Mouse (Mus musculus): ENCODE data around the gene Cwc22. TPM values are rescaled to one million over a fixed set of nuclear protein-coding genes. Genes with fewer than 3 reads are reported as not detected.
A peak's percentile ranks its signal among the peaks of the same experiment; 100 is the strongest.

Gene Cwc22
- polyA plus RNA-seq, 1 experiment from 2014 or later, result 33.0 TPM

GRCm38 (mm10) chr2:77961256-77961655 is 15.1 kb upstream of the Cwc22 start:
- H3K4me3 ChIP-seq, result no peak overlapping the region
- no peak overlapping the region for H3K27ac ChIP-seq
- no peak for ATAC-seq (ENCODE audit: low FRiP score, low read depth)
- H3K27me3 ChIP-seq (replicated peaks), result no peaks in the 10 kb centered on the region
- H3K36me3 ChIP-seq, result no peaks in the 10 kb centered on the region
- H3K4me2 ChIP-seq (replicated peaks), result no peak overlapping the region
- WGBS, result 33% methylated on average over 1 of the region's 1 CpGs
- no peak overlapping the region for H3K9ac ChIP-seq
- H3K9me3 ChIP-seq, result no peaks in the 10 kb centered on the region
- H3K4me1 ChIP-seq, result no peaks in the 10 kb centered on the region

DNA sequence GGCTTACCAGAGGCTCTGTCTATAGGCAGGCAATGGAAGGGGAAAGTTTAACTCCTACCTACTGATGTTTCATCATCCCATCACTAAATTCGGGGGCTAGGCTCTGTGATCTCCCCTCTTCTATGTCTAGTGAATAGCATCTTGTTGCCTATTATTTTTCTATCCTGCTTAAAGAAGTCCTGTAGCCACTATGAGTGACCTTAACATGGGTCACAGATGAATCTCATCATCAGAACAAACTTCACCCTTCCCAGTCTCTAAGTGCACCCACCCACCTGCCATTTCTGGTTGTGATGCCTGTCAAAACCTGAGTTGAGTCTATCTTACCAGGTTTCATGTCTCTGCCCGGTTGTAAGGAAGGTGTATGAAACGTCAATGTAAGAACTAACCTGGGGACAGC is 14.5 kb upstream of the Cwc22 start:
- H3K4me3 ChIP-seq, result no peak overlapping the region
- H3K27me3 ChIP-seq (replicated peaks), result no peaks in the 10 kb centered on the region
- H3K4me1 ChIP-seq, result no peaks in the 10 kb centered on the region
- no peaks in the 10 kb centered on the region for H3K36me3 ChIP-seq
- no peak overlapping the region for H3K4me2 ChIP-seq (replicated peaks)
- no peaks in the 10 kb centered on the region for H3K9me3 ChIP-seq
- ATAC-seq (ENCODE audit: low FRiP score, low read depth), result no peak
- no peak overlapping the region for H3K27ac ChIP-seq
- WGBS, result 79% methylated on average over 3 of the region's 3 CpGs
- H3K9ac ChIP-seq, result no peak overlapping the region

GRCm38 (mm10) chr2:77959341-77959740 is 13.2 kb upstream of the Cwc22 start:
- Histone ChIP-seq H3K27ac (no peak overlapping the region), H3K4me2 (replicated peaks) (no peak overlapping the region), H3K9ac (no peak overlapping the region), H3K36me3 (no peaks in the 10 kb centered on the region), H3K27me3 (replicated peaks) (no peaks in the 10 kb centered on the region), H3K4me3 (no peak overlapping the region), H3K9me3 (no peaks in the 10 kb centered on the region), H3K4me1 (no peaks in the 10 kb centered on the region)
- no peak for ATAC-seq (ENCODE audit: low FRiP score, low read depth)
- 86% methylated on average over 1 of the region's 1 CpGs for WGBS

DNA sequence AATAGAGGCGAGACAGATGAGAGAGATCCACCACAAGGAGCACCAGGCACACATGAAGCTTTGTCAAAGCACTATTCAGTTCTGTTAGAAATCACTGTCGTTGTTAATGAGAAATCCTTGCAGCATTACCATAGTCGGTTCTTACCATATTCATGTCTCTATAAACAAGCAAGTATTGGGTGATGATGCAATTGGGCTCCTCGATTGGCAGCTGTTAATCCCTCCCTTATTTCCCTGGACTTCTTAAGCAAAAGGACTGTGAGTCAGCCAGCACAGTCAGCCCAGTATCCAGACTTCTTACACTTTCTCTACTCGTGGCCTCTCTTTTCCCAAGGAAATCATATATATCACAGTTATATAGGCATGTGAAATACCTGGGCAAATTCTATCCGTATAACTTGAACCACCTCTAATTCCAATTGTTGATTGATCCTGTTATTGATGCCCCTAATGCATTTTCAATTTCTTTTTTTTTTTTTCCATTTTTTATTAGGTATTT is 5.3 kb upstream of the Cwc22 start:
- no peaks in the 10 kb centered on the region for H3K27me3 ChIP-seq (replicated peaks)
- no peak overlapping the region for H3K4me3 ChIP-seq
- ATAC-seq (ENCODE audit: low FRiP score, low read depth), result no peak
- 89% methylated on average over 6 of the region's 6 CpGs for WGBS
- no peaks in the 10 kb centered on the region for H3K9me3 ChIP-seq
- no peak overlapping the region for H3K27ac ChIP-seq
- no peak overlapping the region for H3K4me2 ChIP-seq (replicated peaks)
- no peak overlapping the region for H3K9ac ChIP-seq
- no peaks in the 10 kb centered on the region for H3K36me3 ChIP-seq
- no peaks in the 10 kb centered on the region for H3K4me1 ChIP-seq

DNA sequence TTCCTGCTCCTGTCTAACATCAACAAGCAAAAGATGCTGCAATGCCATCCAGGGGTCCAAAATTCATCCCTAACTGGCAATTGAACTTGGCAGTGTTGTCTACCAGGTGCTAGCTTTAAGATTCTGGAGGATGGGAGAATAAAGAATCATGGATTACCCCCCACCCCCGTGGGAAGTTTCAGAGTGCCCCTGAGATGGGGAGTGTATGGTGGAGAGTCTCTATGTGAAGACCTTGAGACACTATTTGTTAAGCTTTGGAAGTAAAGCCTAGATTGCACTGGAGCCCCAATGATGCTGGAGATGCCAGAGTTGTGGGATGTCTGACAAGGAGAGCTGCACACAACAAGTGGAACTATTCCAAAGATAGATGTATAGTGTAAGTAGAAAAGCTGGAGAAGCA is 3.9 kb upstream of the Cwc22 start:
- H3K4me1 ChIP-seq, result peaks cover 3% of the 10 kb centered on the region; the same call in 1 of the 2 replicates
- no peak for ATAC-seq (ENCODE audit: low FRiP score, low read depth)
- H3K36me3 ChIP-seq, result no peaks in the 10 kb centered on the region
- WGBS, result 68% methylated on average over 1 of the region's 1 CpGs
- no peak overlapping the region for H3K9ac ChIP-seq
- no peaks in the 10 kb centered on the region for H3K27me3 ChIP-seq (replicated peaks)
- H3K9me3 ChIP-seq, result no peaks in the 10 kb centered on the region
- no peak overlapping the region for H3K27ac ChIP-seq
- H3K4me3 ChIP-seq, result no peak overlapping the region
- no peak overlapping the region for H3K4me2 ChIP-seq (replicated peaks)

GRCm38 (mm10) chr2:77949521-77949920 is 3.3 kb upstream of the Cwc22 start:
- Histone ChIP-seq H3K4me3 (no peak overlapping the region), H3K9me3 (no peaks in the 10 kb centered on the region), H3K36me3 (no peaks in the 10 kb centered on the region), H3K4me2 (replicated peaks) (no peak overlapping the region), H3K27ac (no peak overlapping the region), H3K27me3 (replicated peaks) (no peaks in the 10 kb centered on the region), H3K9ac (no peak overlapping the region), H3K4me1 (peaks cover 8% of the 10 kb centered on the region; the same call in 1 of the 2 replicates)
- WGBS, result 85% methylated on average over 1 of the region's 1 CpGs
- no peak for ATAC-seq (ENCODE audit: low FRiP score, low read depth)

- H3K27ac ChIP-seq, result no peak overlapping the region
- no peak for ATAC-seq (ENCODE audit: low FRiP score, low read depth)
- no peak overlapping the region for H3K4me3 ChIP-seq
- H3K27me3 ChIP-seq (replicated peaks), result no peaks in the 10 kb centered on the region
- H3K9me3 ChIP-seq, result no peaks in the 10 kb centered on the region
- H3K4me2 ChIP-seq (replicated peaks), result no peak overlapping the region
- no peaks in the 10 kb centered on the region for H3K36me3 ChIP-seq
- H3K4me1 ChIP-seq, result peaks cover 8% of the 10 kb centered on the region; the same call in 1 of the 2 replicates
- 92% methylated on average over 2 of the region's 2 CpGs for WGBS
- no peak overlapping the region for H3K9ac ChIP-seq
Observed at GRCm38 (mm10) chr2:77948921-77949320, 2.7 kb upstream of the Cwc22 start.

DNA sequence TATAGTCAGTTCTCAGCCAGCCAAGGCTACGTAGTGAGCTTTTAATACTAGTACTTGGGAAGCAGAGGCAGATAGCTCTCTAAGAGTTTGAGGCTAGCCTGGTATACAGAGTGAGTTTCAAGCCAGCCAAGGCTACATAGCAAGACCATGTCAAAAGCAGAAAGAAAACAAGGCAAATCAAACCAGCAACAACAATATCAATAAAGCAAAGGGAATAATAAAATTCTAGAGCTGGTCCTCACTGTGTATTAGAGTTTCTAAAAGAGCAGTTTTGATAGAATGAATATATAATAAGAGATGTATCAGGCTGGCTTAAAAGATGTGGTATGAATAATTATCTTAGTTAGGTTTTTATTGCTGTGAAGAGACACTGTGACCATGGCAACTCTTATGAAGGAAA is 2.0 kb upstream of the Cwc22 start:
- Histone ChIP-seq H3K4me2 (replicated peaks) (no peak overlapping the region), H3K9ac (no peak overlapping the region), H3K4me3 (no peak overlapping the region), H3K27me3 (replicated peaks) (no peaks in the 10 kb centered on the region), H3K9me3 (no peaks in the 10 kb centered on the region), H3K4me1 (peaks cover 8% of the 10 kb centered on the region; the same call in 1 of the 2 replicates), H3K27ac (no peak overlapping the region), H3K36me3 (no peaks in the 10 kb centered on the region)
- no peak for ATAC-seq (ENCODE audit: low FRiP score, low read depth)
- 79% methylated on average over 1 of the region's 1 CpGs for whole genome bisulfite sequencing

DNA sequence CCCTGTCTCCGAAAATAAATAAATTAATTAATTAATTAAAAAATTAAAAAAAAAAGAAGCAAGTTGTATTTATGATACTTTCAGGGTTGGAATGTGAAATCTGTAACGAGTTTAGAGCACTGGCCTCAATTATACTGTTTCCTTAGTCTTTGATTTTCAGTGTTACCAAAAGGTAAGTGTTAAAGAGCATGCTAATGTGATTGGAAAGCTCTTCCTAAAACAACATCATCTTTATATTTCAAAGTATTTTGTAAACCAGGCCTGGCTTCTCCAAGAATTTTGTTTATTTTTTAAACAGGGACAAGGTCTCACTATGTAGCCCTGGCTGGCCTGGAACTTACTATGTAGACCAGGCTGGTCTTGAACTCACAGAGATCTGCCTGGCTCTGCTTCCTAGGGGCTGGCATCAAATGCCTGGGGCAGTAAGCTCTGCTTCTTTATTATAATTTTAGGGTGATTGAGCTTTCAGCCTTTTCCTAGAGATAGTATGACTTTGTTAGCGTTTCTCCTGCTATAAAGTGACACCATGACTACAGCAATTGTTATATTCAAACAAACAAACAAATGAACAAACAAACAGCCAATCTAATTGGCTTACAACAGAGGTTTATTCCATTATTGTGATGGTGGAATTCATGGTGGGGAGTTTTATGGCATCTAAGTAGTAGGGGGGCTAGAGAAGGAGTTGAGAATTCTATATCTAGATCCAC is 1.1 kb upstream of the Cwc22 start:
- 72% methylated on average over 3 of the region's 3 CpGs for WGBS
- no peak for ATAC-seq (ENCODE audit: low FRiP score, low read depth)
- H3K36me3 ChIP-seq, result no peaks in the 10 kb centered on the region
- H3K4me1 ChIP-seq, result peaks cover 8% of the 10 kb centered on the region; the same call in 1 of the 2 replicates
- no peak overlapping the region for H3K4me2 ChIP-seq (replicated peaks)
- H3K4me3 ChIP-seq, result no peak overlapping the region
- no peak overlapping the region for H3K9ac ChIP-seq
- H3K27me3 ChIP-seq (replicated peaks), result no peaks in the 10 kb centered on the region
- H3K9me3 ChIP-seq, result no peaks in the 10 kb centered on the region
- H3K27ac ChIP-seq, result no peak overlapping the region

- Histone ChIP-seq H3K9ac (peak overlapping the region; percentile 88), H3K27me3 (replicated peaks) (no peaks in the 10 kb centered on the region), H3K27ac (no peak overlapping the region), H3K9me3 (no peaks in the 10 kb centered on the region), H3K4me3 (peak overlapping the region; percentile 78), H3K4me2 (replicated peaks) (peak overlapping the region; percentile 84), H3K36me3 (no peaks in the 10 kb centered on the region), H3K4me1 (peaks cover 8% of the 10 kb centered on the region; the same call in 1 of the 2 replicates)
- 51% methylated on average over 8 of the region's 8 CpGs for WGBS
- no peak for ATAC-seq (ENCODE audit: low FRiP score, low read depth)
Observed at GRCm38 (mm10) chr2:77944860-77945595, 1.1 kb downstream of the Cwc22 start.

DNA sequence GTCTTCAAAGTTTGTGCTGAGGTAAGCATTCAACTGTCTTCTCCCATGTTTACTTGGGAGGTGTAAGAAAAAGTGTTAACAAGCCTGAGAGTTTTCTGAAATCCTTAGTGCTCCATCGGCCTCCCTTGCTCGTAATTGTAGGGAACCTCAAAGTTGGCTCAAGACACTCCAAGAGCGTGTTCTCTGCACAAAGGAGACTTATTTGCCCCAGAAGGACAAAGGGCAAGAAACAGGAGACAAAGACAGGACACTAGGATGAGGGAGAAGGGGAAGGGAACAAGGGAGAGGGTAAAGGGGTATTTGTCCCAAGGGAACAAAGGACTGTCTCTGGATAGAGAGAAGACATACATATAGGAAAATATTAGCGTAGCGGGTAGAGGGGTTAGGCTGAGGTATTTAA is 1.9 kb downstream of the Cwc22 start:
- no peak overlapping the region for H3K4me3 ChIP-seq
- WGBS, result 90% methylated on average over 5 of the region's 5 CpGs
- H3K27me3 ChIP-seq (replicated peaks), result no peaks in the 10 kb centered on the region
- ATAC-seq (ENCODE audit: low FRiP score, low read depth), result no peak
- no peaks in the 10 kb centered on the region for H3K9me3 ChIP-seq
- H3K36me3 ChIP-seq, result no peaks in the 10 kb centered on the region
- no peak overlapping the region for H3K9ac ChIP-seq
- no peak overlapping the region for H3K27ac ChIP-seq
- peak overlapping the region; percentile 84; the same call in 1 of the 2 replicates for H3K4me2 ChIP-seq (replicated peaks)
- peaks cover 8% of the 10 kb centered on the region; the same call in 1 of the 2 replicates for H3K4me1 ChIP-seq

DNA sequence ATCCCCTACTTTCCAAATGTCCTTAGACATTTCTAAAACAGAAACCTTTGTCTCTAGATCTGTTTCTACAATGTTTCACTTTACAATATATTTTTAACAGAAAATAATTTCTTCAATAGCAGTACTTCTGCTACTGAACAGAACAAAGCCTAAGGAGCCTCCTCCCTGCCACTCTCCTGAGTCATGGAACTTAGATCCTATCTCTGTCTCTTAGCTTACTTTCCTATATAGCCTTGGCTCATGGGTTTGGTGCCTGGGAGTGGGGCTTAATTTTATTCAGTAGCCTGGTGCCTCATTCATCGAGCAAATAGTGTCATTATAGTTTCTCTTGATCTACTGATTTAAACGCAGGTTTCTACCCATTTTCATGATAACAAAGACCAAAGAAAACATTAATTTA is 4.2 kb downstream of the Cwc22 start:
- 91% methylated on average over 2 of the region's 2 CpGs for WGBS
- H3K27ac ChIP-seq, result no peak overlapping the region
- no peaks in the 10 kb centered on the region for H3K36me3 ChIP-seq
- no peak overlapping the region for H3K9ac ChIP-seq
- H3K9me3 ChIP-seq, result no peaks in the 10 kb centered on the region
- no peak overlapping the region for H3K4me3 ChIP-seq
- H3K4me2 ChIP-seq (replicated peaks), result no peak overlapping the region
- peaks cover 8% of the 10 kb centered on the region; the same call in 1 of the 2 replicates for H3K4me1 ChIP-seq
- ATAC-seq (ENCODE audit: low FRiP score, low read depth), result no peak
- no peaks in the 10 kb centered on the region for H3K27me3 ChIP-seq (replicated peaks)
